Mouse (Mus musculus) CD8-positive naive resting alpha-beta T cell, adult 2 months (primary cell): Measurements from ENCODE around the gene Atf6b.

Experiments
- DNase-seq, 2 experiments: peaks; one replicate each; pipeline ENCODE4 v3.0.0; 2022; ENCODE audit warnings: low read depth in 2 of 2, low spot score in 2 of 2

Atf6b gene

DNA sequence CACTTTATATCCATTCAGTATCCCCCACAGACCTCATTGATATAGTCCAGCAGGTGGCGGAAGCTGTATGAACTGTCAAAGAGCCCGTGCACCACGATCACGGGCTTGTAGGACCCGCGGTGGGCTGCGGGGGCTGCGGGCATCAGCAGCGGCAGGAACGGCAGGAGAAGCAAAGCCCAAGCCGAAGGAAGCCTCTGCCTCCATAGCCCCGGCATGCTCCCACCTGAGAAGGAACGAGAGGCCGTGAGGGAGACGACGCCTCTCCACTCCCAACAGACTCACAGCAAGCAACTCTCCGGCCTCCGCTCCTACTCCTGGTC, 20.2 kb upstream of the Atf6b start:
- DNase-seq, result peak in 1 of 2 experiments; percentile 41

DNA sequence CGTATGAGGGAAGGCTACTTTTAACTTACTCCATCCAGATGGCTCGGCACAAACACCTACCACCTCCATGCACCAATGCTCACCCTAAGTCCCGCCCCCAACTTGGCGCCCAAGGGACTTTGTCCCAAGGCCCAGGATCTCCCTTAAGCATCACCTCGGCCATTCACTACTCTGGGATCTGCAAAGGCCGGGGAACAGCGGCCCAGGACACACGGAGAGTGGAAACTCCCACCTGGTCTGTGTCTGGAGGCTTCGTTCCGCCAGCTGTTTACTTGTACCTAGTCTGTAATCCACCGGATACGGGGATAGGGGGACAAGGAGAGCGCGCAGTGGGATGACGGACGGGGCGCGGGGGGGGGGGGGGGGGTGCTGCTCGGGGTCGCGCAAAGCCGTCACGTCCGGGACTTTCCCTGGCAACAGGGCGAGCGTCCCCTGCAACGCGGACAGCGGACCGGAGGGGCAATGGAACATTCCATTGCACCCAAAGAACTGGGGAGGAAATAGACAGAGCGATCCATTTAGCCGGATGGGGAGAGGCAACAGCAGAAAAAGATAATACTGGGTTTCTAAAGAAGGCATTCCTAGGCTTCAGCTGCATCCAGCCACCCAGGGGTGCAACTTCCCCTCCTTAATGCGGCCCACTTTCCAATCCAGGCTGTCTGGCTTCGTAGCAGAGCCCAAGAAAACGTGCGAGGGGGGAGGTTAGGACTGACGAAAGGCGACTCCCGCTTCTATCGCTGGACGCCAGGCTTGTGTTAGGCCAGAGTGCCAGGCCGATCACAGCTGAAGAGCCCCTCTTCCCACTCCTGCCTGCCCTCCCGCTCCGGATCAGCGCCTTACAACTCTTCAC, 19.6 kb upstream of the Atf6b start:
- peak; percentile 75 to 84 for DNase-seq

DNA sequence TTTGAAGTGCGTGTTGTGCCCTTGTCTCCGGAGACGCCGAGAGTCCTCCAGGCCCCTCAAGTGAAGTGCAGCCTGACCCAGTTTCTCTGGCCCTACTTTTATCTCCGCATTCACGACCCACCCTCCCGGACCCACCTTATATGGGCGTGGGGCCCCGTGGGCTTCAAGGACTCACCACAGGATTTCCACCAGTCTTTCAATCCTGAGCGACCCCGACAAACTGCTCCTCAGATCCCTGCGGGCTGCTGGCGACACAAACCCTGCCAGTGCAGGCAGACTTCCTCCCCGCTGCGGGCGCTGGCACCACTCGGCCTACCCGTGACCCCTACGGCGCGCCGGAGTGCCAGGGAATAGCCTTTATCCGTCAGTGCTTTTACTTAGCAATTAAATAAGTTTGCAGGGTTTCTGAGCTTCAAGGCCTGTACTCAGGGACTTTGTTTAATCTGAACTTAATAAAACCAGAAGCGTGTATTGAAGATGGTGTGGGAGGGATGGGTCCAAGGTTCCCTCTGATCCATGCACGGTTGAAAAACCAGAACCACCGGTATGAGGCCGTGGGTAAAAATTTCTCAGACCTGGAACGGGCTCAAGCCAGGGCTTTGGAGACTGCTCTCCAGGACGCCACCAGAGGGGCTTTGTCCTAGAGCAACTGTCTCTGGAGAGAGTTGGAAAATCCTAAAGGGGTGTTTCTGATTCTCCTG, 18.9 kb upstream of the Atf6b start, which contains the start of gene Ppt2:
Ppt2 (minus strand) TSS at position 568 of the 701 bp plus-strand sequence.
- no peak for DNase-seq

DNA sequence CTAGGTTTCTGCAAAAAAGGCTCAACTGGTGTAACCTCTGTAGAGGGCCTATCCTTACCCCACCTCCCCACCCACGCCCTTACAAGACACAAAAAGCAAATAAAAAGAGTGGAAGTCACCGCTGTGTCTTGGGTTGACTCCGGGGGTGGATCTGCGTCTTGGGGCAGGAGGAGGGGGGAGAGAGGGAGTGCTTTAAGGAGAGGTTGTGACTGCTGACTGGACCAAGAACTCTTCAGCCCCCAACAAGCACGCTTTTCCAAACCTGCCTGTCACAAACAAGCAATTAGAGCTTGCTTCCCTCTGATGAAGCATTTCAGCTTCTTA, 18.3 kb upstream of the Atf6b start:
- DNase-seq, result no peak

DNA sequence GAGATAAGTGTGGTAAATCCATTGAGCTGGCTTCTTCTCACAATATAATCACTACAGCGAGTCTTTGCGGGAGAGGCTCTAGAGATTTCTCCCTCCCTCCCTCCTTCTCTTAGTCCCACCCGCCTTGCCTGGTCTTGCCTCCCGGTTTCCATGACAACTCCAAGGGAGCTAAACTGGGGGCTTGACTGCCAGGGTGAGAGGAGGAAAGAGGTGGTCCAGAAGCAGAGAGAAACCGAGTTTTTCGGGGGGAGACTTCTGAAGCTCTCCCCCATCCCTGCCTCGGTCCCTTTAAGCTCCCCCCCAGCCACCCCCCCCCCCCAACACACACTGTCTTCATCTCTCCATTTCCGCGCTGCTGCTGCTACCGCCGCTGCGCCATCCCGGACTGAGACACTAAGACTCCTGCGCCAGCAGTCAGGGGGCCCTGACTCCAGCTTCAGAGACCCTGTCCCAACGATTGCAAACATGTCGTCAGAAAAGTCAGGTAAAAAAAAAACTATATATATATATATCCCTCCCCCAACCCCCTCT, 17.7 kb upstream of the Atf6b start, which contains the start of gene Prrt1:
Prrt1 (plus strand) TSS at position 313 of the 531 bp plus-strand sequence.
- no peak for DNase-seq

DNA sequence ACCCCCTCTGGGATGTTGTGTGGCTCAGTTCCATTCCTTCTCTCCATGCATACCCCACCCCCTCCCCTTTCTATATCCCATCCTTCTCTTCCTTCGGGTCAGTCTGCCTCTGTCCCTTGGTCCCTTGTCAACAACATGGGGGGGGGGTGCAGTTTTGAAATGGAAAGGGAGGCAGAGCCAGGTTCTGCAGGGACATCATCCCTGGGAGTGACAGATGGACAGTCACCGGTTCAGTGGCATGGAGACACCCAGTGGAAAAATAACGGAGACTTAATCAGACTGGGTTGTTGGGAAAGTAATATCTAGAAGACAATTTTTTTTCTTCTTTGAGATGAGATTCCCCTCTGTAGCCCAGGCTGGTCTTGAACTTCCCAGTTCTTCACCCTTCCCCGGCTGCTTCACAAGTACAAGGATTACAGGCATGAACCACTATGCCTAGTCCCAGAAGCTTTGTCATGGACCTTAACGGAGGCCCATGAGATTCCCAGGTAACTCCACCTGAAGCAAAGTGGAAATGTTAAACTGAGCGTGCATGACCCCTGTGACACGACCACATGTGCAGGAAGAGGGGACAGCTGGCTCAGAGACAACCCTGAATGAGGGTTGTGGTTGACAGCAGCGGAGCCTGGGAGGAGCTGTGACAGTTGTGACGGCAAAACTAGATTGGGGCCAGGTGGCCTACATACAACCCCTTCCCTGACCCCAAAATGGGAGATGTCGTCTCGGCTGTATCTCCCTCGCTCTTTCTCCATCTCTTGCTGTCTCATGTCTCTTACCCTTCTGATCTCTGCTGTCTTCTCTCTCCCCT, 16.9 kb upstream of the Atf6b start:
- peak in 1 of 2 experiments; percentile 63 for DNase-seq

DNA sequence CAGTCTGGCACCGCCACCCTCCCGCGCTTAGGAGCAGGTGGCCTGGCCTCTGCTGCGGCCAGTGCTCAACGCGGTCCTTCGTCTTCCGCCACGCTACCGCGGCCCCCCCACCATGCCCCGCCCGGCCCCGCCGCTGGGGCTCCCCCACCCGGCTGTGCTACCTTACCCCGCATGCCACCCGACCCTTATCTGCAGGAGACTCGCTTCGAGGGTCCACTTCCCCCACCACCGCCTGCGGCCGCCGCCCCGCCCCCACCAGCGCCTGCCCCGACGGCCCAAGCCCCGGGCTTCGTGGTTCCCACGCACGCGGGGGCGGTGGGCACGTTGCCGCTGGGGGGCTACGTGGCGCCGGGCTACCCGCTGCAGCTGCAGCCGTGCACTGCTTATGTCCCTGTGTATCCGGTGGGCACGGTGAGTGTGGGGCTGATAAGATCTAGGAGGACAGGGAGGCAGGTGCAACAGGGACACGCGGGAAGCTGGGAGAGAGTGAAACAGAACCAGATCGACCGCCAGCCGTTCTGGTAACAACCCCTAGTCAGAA, 16.1 kb upstream of the Atf6b start:
- peak in 1 of 2 experiments; percentile 14 for DNase-seq

DNA sequence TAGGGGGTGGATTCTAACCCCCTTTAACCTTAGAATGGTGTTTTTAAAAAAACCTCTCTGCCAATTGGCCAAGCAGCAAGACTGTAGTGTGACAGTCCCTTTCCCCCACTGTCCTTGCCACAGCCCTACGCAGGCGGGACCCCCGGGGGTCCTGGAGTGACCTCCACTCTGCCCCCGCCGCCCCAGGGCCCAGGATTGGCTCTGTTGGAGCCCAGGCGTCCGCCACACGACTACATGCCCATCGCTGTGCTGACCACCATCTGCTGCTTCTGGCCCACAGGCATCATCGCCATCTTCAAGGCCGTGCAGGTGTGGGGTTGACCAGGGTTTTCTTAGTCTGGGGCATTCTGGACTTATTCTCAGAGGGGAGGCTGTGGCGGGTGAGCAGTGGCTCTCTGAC, 15.3 kb upstream of the Atf6b start:
- no peak for DNase-seq

DNA sequence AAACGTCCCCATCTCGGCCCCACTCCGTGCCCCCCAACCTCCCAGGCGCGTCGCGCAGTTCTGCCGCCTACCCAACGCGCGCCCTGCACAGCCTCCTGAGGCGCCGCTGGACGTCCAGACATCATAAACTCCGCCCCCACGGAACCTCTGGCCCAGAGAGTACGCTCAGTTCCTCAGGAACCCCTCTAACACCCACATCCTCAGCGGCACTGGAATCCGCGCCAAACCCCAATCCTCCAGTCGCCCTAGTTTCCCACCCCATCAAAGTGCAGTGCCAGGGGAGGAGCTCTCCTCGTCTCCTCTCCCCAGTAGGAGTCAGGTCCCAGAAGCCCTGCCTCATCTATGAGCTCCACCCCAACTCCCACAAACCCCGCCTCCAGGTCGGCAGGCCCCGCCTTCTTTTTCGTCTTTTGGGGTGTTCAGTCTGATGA, 14.7 kb upstream of the Atf6b start:
- peak; percentile 50 to 77 for DNase-seq

DNA sequence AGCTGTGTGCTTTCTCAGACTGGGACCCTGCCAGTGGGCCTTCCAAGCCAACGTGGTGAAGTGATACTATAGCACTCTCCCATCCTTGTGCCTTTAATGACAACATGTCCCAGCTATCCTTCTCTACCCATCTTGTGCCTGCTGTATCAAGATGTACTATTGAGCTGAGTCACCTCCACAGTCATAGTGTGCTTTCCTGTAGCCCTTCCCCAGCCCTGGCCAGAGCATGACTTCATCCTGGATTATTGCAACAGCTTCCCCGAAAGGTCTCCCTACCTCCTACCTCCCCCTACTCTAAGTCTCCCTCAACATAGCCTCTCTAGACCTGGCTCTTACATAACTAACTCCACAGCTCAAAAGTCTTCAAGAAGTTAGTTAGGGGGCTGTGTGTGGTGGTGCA, 11.3 kb upstream of the Atf6b start:
- no peak for DNase-seq

DNA sequence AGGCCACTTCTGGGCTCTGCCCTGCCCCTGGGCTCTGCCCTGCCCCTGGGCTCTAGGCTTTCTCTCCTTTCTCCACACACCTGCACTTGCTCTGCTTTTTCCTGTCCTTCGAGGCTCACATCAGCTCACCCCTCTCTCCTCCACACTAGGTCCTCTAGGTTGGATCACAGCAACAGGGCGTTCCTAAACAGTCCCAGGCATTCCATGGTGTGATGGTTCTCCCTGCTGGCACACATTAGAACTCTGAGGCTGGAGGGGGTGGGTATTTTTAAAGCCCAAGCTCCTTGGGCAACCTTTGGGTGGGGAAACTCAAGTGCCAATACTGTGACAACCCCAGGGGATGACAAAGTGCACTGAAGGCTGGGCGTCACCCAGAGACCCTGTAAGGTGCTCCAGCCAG, 9.5 kb upstream of the Atf6b start:
- no peak for DNase-seq

DNA sequence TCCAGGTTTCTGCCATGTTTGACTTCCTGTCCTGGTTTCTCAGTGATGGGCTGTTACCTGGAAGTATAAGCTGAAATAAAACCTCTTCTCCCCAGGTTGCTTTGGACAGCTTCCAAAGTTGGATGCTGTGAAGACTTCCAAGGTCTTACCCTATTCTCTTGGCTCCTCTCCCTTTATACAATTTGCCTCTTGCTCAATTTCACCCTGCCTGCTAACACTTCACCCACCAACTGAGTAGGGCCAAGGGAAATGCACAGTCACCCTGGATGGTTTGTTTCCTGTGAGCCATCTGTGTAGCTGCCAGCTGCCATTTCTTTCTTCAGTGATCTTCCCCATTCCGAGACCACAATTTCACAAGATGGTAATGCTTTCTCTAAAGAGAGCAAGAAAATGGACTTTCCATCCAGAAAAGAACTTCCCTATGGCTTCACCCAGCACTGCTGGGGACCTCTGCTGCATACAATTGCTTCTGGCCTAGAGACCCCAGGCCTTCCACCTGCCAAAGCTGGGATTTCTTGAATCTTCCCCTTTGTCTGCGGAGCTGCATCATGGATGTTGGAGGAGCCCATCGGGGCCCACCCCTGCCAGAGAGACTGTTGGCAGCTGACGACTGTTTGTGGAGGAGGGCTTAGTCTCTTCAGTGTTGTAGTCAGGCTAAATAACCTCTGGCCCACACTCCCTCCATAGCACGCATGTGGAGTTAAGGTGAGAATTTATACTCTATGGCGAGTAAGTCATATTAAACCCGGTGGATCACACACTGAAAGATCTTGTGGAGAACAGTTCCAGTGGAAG, 7.3 kb upstream of the Atf6b start:
- DNase-seq, result no peak

DNA sequence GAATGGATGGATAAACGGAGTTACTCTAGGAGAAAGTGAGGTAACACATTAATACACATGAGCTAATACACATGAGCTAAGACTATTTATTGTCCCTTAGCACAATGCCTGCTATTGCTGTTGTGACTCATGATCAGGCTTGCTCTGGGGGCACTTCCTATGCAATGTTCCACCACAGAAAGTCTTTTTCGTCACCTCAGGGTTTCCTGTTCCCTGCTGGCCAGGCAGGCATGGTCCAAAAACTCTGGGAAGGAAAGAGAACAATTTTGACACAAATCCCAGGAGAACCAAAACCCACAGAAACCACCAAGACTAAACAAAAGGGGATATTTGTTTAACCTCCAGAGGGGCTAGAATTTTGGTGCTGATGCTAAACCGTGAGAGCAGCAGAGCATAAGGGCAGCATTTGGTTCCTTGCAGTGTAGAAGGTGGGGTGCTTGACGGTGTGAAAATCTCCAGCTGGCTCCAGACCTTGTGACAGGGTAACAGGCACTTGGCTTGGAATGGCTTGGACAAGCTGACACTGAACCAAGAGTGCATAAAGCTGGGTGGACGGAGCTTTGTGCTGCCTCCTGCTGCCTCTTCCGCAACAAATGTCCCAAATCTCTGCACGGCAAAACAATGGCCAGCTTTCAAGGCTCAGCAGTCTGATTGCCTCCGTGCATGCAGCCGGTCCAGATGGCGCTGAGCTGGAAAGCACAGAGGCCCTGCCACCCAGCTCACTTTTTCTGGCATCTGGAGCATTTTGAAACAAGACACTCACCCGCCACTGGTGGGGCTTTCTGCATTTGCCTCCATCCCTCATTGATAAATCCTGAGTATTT, 6.0 kb upstream of the Atf6b start:
- no peak for DNase-seq

DNA sequence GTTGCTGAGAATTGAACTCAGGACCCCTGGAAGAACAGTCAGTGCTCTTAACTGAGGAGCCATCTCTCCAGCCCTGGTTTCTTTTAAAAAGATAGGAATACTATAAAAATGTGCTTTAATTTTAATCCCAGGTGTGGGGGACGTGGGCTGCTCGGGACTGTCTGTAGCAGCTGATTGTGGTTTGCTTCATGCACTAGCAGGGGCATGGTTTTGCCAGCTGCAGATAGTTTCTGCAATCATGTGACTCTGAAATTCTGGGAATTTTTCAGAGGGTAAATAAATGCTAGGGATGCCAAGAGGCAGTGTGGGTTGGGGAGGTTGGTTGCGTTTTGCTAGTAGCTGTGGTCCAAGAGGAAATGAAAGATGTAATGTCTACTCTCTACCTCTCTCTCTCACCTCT, 5.0 kb upstream of the Atf6b start:
- no peak for DNase-seq

DNA sequence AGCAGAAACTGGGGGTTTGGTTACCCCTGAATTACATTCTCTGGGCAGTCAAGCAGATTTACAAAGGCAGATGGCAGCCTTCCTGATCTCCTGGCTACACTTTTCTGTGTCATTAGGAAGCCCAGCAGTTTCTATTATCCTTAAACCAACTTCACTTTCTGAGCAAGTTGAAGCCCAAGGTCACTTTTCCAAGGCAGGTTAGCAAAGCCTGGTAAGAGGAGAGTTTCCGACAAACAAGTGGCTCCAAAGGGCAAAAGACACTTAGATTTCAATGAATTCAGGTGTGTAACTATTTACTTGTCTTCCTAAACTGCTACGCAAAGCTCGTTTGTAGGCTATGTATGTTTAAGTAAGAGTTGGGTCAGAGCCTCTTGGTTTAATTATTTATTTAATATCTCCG, 3.6 kb upstream of the Atf6b start:
- no peak for DNase-seq

DNA sequence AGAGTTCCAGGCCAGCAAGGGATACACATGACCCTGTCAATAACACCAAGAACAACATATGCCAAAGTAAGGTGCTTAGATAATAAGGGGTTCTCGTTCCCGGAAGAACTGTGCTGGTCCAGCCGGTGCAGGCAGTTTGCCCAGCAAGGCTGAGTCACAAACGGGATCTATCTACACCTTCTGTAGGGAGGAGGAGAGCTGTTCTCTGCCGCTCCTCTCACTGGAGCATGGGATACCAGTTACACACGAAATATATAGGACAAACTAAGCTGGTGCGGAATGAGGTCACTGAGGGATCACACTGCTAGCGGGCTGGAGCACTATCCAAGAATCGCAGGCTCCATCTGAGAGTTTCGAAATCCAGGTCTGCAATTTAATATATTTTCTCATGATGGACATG, 3.0 kb upstream of the Atf6b start:
- DNase-seq, result no peak

DNA sequence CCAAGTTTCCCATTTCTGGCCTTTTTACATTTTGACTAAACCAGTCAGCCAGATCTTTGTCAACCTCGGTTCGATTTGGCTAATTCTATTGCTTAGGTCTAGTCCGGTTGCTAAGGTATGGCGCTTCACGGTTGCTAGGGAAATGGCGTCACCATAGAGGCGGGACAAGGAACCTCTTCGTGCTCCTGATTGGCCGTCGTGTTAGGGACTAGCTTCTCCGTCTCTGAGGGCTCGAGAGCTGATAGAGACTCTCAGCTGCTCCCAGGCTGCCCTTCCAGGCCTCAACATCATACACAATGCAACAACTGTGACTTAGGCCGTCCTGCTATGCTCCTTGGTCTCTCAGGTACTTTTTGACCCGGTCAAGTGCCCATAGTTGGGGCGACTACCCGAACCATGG, 2.3 kb upstream of the Atf6b start, which contains the start of gene Fkbpl:
Fkbpl (plus strand) TSS at position 157 of the 400 bp plus-strand sequence.
- DNase-seq, result peak; percentile 92 to 97

DNA sequence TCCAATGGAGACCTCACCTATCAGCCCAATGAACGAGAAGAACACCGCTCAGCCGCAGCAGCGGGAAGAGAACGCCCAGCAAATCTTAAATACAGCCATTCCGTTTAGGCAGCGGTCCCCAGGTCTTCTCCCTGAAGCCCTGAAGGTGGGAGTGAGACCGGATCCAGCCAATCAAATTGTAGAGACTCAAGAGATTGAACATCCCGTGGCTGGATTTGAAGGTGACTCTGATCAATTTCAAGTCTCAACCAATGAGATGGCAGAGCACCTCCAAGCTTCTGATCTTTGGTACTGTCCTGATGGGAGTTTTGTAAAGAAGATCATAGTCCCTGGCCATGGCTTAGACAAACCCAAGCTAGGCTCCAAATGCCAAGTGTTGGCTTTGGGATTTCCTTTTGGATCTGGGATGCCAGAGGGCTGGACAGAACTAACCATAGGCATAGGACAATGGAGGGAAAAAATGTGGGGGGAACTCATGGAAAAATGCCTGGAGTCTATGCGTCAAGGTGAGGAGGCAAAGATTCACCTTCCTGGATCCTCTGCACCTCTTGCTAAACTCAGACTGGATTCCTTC, 1.6 kb upstream of the Atf6b start:
- DNase-seq, result no peak

DNA sequence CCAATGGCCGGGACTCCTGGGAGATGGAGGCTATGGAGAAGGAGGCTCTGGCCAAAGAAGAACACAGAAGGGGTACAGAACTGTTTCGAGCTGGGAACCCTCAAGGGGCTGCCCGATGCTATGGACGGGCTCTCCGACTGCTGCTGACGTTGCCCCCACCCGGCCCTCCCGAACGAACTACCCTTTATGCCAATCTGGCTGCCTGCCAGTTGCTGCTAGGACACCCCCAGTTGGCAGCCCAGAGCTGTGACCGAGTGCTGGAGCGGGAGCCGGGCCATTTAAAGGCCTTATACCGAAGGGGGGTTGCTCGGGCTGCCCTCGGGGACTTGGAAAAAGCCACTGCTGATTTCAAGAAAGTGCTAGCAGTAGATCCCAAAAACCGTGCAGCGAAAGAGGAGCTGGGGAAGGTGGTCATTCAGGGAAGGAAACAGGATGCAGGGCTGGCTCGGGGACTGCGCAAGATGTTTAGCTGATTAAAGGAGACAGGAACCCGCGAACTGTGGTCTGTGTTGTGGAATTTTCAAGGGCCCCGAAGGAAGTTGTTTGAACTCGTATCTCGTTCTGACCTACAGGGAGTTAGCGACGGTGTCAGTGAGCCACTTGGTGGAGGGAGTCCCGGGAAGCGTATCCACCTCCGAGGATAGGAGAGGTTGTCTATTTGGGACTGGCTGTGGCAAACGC, 975 bp upstream of the Atf6b start:
- DNase-seq, result no peak
